Mouse (Mus musculus) kidney, postnatal 14 days (tissue): Measurements from ENCODE around the gene Prss32.

Experiments
- DNase-seq: peaks from one replicate; pipeline ENCODE4 v3.0.0; 2022; ENCODE audit warnings: mixed read lengths

The Prss32 gene

GRCm38 (mm10) chr17:23843812-23844273, at the start of gene Prss32, which contains the start of gene Prss41:
Prss32 (plus strand) TSS chr17:23843855.
Prss41 (minus strand) TSS chr17:23844172.
- DNase-seq, result peak; percentile 42

DNA sequence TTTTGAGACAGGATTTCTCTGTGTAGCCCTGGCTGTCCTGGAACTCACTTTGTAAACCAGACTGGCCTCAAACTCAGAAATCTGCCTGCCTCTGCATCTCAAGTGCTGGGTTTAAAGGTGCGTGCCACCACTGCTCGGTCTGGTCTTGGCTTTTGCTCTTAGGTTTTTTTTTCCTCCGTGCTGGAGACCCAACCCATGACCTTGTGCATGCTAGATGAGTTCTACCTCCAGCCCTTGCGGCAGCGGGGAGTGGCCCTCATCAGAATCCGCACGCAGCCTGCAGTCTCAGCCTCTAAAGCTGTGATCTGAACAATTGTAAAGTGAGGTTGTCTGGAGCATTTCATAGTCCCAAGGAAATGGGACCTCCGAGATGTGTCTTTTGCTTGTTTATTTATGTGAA, 48.3 kb upstream of the Prss32 start:
- no peak for DNase-seq

DNA sequence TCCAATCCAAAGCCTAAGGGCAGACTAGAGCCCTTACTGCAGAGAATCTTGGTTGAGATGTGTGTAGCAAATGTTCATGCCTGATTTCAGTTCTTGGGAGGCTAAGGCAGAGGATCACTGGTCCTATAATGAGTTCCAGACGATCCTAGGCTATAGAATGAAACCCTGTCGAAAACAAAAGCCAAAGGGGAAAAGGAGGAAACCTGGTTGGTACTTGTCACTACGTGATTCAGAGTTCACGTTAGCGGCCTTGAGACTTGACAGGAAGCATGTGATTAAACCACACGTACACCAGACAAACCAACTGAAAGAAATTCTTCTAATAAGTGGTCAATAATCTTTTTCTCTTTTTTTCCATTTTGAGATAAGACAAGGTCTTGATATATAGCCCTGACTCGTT, 46.3 kb upstream of the Prss32 start:
- no peak for DNase-seq

GRCm38 (mm10) chr17:23801627-23802026, 42.0 kb upstream of the Prss32 start:
- DNase-seq, result no peak

- DNase-seq, result peak; percentile 99
These were observed 40.8 kb upstream of the Prss32 start for GRCm38 (mm10) chr17:23802746-23803365.

DNA sequence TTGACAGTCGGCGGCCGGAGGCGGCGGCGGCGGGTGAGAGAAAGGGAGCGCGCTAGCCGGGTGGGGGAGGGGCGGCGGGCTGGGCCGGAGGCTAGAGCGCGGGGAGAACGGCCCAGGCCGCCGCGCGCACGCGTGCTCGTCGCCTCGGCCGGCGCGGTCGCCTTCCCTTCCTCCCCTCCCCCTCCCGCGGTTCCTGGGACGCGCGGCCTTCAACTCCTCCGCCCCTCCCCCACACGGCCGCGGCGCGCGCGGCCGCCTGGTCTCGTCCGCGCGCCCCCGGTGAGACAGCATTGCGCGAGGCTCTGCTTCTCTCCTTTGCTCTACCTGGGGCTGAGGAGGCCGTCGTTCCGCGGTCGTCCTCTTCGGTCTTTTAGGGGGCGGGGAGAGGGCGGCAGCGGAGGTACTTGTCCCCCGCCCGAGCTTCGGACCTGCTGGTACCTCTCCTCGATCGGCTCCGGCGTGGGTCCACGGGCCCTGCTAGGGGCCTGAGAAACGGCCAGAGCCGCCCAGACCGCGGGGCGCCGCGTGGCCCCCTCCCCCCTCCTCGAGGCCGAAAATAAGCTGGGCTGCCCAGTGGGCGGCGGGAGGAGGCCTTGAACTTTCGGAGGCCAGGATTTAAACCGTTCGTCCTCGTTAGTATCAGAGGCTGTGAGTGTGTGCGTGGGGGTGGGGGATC, 40.2 kb upstream of the Prss32 start:
- peak; percentile 91 for DNase-seq

DNA sequence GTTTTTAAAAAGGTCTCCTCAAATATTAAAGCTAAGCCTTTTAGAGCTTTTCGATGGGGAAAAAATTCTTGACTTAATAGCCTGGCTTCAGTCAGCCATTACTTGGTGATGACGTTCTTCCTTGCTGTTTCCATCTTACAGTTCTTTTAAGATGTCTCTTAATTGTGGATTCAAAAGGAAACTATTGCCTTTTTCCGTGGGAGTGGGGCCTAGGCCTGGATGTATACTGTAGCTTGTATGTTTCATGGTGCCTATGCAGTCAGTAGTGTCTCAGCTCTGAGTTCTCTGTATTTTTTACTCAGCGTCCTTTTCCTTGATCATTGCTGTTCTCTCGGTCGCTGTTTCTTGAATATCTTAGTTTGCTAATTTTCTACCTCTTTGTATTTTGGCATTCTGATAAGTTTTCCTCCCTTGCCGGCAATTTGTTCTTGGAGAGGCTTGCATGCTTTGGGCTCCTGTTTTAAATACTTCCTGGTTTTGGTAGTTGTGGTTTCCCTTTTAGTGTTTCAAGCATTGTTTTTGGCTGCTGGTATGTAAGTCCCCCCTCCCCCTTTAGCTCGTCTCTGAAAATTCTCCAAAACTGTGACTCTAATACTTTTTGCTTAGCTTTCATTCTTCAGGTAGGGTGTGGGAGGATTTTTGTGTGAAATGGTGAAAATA, 39.1 kb upstream of the Prss32 start:
- no peak for DNase-seq

DNA sequence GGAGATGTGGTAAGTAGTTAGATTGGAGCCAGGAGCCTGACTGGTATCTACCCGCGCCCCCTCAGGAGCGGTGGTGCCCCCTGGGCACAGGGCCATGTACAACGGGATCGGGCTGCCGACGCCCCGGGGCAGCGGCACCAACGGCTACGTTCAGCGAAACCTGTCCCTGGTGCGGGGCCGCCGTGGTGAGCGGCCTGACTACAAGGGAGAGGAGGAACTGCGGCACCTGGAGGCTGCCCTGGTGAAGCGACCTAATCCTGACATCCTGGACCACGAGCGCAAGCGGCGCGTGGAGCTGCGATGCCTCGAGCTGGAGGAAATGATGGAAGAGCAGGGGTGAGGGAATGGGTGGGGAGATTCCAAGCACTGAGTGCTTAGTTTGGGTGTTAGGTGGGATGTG, 36.8 kb upstream of the Prss32 start:
- DNase-seq, result peak; percentile 63

GRCm38 (mm10) chr17:23807918-23808317, 35.7 kb upstream of the Prss32 start:
- no peak for DNase-seq

DNA sequence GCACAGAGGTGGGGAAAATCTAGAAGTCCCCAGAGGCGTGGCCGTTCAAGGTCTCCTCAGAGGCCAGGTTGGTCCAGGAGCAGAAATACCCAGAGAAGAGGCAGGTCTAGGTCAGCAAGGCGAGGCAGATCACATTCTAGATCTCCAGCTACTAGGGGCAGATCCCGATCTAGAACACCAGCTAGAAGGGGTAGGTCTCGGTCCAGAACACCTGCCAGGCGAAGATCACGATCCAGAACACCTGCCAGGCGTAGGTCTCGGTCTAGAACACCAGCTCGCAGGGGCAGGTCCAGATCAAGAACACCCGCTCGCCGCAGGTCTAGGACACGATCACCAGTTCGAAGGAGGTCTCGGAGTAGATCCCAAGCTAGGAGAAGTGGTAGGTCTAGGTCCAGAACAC, 28.0 kb upstream of the Prss32 start:
- no peak for DNase-seq

- DNase-seq, result no peak
These were observed 25.1 kb upstream of the Prss32 start for GRCm38 (mm10) chr17:23818579-23818978.

DNA sequence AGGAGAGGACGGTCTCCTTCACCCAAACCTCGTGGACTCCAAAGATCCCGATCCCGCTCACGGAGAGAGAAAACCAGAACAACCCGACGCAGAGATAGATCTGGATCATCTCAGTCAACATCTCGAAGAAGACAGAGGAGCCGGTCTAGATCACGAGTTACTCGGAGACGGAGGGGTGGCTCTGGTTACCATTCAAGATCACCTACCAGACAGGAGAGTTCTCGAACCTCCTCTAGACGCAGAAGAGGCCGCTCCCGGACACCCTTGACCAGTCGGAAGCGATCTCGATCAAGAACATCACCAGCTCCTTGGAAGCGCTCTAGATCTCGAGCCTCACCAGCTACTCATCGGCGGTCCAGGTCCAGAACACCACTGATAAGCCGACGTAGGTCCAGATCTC, 24.4 kb upstream of the Prss32 start:
- no peak for DNase-seq

DNA sequence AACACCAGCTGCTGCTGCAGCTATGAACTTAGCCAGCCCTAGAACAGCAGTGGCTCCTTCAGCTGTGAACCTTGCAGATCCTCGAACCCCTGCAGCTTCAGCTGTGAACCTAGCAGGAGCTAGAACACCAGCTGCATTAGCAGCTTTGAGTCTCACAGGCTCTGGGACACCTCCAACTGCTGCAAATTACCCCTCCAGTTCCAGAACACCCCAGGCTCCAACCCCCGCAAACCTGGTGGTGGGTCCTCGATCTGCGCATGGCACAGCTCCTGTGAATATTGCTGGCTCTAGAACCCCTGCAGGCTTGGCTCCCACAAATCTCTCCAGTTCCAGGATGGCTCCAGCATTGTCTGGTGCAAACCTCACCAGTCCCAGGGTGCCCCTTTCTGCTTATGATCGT, 22.9 kb upstream of the Prss32 start:
- DNase-seq, result no peak

- no peak for DNase-seq
These were observed 21.6 kb upstream of the Prss32 start for GRCm38 (mm10) chr17:23822094-23822493.

GRCm38 (mm10) chr17:23823018-23823417, 20.6 kb upstream of the Prss32 start:
- DNase-seq, result no peak

- DNase-seq, result no peak
These were observed 20.0 kb upstream of the Prss32 start for GRCm38 (mm10) chr17:23823614-23824013.

- DNase-seq, result no peak
These were observed 18.1 kb upstream of the Prss32 start for GRCm38 (mm10) chr17:23825591-23825990.

GRCm38 (mm10) chr17:23828271-23829001, 15.2 kb upstream of the Prss32 start:
- no peak for DNase-seq

DNA sequence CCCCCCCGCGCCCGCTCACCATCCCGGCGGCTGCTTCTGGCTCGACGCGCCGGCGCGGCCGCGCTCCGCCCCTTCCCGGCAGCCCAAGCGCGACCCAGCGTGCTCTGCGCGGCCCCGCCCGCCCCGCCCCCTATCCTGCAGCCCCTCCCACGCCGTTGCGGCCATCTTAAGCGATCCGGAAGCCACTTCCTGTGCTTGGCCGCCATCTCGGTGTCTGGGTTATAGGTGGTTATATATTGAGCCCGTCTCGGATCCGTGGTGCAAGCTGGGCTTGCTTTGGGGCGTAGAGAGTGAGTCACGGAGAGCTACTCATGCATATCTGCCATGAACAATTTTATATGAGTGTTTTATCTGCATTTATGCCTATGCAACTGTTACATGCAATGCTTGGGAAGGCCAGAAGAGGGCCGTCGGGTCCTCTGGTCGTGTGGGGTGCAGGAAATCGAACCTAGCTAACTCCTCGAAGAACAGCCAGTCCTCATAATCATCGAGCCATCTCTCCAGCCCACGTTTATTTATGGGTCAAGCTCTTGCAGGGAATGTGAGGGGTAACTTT, 14.5 kb upstream of the Prss32 start, which contains the start of gene Elob:
Elob (minus strand) TSS at position 73 of the 556 bp plus-strand sequence.
- DNase-seq, result peak; percentile 93

GRCm38 (mm10) chr17:23831201-23831600, 12.5 kb upstream of the Prss32 start:
- no peak for DNase-seq

DNA sequence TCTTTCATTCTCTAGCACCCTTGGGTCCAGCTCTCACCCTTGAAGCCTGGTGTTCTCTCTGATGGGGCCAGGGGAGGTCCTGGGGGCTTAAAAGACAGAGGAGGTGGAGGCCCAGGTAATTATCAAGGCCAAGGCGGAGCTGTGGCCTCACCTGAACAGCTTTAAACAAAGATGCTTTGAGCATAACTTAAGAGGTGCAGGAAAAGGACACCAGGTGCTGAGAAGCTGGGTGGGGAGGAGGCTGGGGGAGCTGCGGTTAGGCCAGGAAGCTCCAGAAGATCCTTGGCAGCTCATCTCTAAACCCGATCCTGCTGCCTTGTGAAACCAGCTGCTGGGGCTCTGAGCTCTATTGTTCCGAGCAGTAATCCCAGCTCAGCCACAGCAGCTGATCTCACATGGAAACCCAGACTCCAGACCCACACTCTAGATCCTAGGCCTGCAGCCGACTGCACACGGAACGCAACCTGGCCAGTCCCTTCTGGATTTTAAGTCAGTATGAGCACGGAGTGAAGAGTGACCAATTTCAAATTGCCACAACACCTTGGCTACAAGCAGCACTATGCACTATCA, 7.6 kb upstream of the Prss32 start, which contains the start of gene Prss33:
Prss33 (minus strand) TSS at position 51 of the 570 bp plus-strand sequence.
- DNase-seq, result no peak

- peak; percentile 69 for DNase-seq
These were observed 2.5 kb upstream of the Prss32 start for GRCm38 (mm10) chr17:23841145-23841544.
